Mouse (Mus musculus): ENCODE results near the gene Sbf2.

GRCm38 (mm10) chr7:110626186-110627098 lies 11.7 kb upstream of the Sbf2 start:
- no peak for TF ChIP-seq RAD21 (IDR thresholded peaks at IDR 0.05; ENCODE audit: low read depth, low read length)
- no peak for TF ChIP-seq USF1 (IDR thresholded peaks at IDR 0.05; ENCODE audit: low read depth, low read length)
- no peak for TF ChIP-seq CTCF (IDR thresholded peaks at IDR 0.05 in 2 of 3, conservative IDR thresholded peaks at IDR 0.05 in 1 of 3; ENCODE audit: control insufficient read depth in 1 of 3, insufficient read depth in 1 of 3, low read depth in 2 of 3, low read length in 3 of 3, poor library complexity in 1 of 3, severe bottlenecking in 1 of 3)
- TF ChIP-seq EP300 (IDR thresholded peaks at IDR 0.05; ENCODE audit: low read depth in 1 of 2, low read length in 2 of 2), result no peak
